Comparison of ENCODE assay signal across 8 mouse cellular contexts in the genomic region with DNA sequence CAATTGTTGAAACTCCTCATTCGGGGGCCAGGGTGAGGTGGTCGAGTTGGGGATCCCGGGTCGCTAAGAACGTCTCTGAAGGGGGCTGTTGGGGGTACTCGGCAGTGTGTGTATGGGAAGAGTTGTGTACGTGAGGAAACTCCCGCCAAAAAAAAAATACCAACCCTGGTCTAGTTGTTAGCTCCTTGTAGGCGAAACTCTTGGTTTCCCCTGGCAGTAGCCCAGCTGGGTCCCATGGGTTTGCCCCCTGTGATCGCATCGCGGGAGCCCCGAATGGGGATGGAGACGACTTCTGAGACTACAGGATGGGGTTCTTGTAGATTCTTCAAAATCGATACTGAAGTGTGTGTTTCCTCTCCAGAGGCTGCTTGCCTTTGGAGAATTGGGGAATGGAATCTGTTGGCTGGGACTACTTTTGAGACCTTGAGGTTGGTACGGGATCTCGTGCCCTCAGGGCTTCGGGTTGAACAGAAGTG. TPM values are rescaled to one million over a fixed set of nuclear protein-coding genes. Genes with fewer than 3 reads are reported as not detected.
A peak's percentile ranks its signal among the peaks of the same experiment; 100 is the strongest.
DNase-seq lines count a peak whose midpoint lies in the region; ATAC-seq and TF ChIP-seq lines count a peak whose summit lies in the region.

No protein-coding gene starts in this region.

- H3K4me3 ChIP-seq in heart, postnatal 0 days (ENCODE audit: low read depth, low read length), result peak overlapping the region; percentile 95
- peak overlapping the region; percentile 84 for H3K4me3 ChIP-seq in E14TG2a.4 (replicated peaks; ENCODE audit: low read length)
- H3K4me3 ChIP-seq in embryonic facial prominence, embryonic 13.5 days, result peak overlapping the region; percentile 76
- peak overlapping the region; percentile 94 for H3K4me3 ChIP-seq in limb, embryonic 12.5 days (replicated peaks)
- peak overlapping the region; percentile 66 for H3K4me3 ChIP-seq in small intestine, adult 2 months (ENCODE audit: low read depth, low read length)

- no peak for TF ChIP-seq EP300 in heart, postnatal 0 days (IDR thresholded peaks at IDR 0.05; ENCODE audit: low read depth)

- intact Hi-C loops in heart, postnatal 10 days (cut with DNase I), result no loop called here

- peaks cover 15% of the 10 kb centered on the region for H3K36me3 ChIP-seq in heart, postnatal 0 days (replicated peaks; ENCODE audit: control insufficient read depth, insufficient read depth, low read length)
- H3K36me3 ChIP-seq in E14TG2a.4 (ENCODE audit: insufficient read depth, low read length), result peaks cover 59% of the 10 kb centered on the region
- H3K36me3 ChIP-seq in embryonic facial prominence, embryonic 13.5 days, result peaks cover 18% of the 10 kb centered on the region
- H3K36me3 ChIP-seq in limb, embryonic 12.5 days, result peaks cover 18% of the 10 kb centered on the region
- H3K36me3 ChIP-seq in small intestine, adult 2 months (ENCODE audit: control insufficient read depth, insufficient read depth, low read length), result peaks cover 9% of the 10 kb centered on the region

- TF ChIP-seq POLR2A in small intestine, adult 2 months (IDR thresholded peaks at IDR 0.05; ENCODE audit: low read depth, low read length), result no peak

- ATAC-seq in heart, postnatal 0 days (ENCODE audit: insufficient read depth, low read depth), result no peak
- ATAC-seq in embryonic facial prominence, embryonic 13.5 days (ENCODE audit: insufficient number of reproducible peaks, insufficient read depth, low FRiP score, low TSS enrichment, low read depth), result no peak
- ATAC-seq in limb, embryonic 12.5 days (ENCODE audit: insufficient number of reproducible peaks, insufficient read depth, low FRiP score, low TSS enrichment, low read depth), result no peak

- H3K9me3 ChIP-seq in heart, postnatal 0 days (replicated peaks; ENCODE audit: control insufficient read depth, low read length), result no peaks in the 10 kb centered on the region
- no peaks in the 10 kb centered on the region for H3K9me3 ChIP-seq in E14TG2a.4 (ENCODE audit: low read length)
- no peaks in the 10 kb centered on the region for H3K9me3 ChIP-seq in embryonic facial prominence, embryonic 13.5 days
- H3K9me3 ChIP-seq in limb, embryonic 12.5 days, result no peaks in the 10 kb centered on the region

- H3K4me2 ChIP-seq in heart, postnatal 0 days (ENCODE audit: low read depth, low read length), result peak overlapping the region; percentile 75
- H3K4me2 ChIP-seq in embryonic facial prominence, embryonic 13.5 days, result peak overlapping the region; percentile 97
- peak overlapping the region; percentile 95 for H3K4me2 ChIP-seq in limb, embryonic 12.5 days

- no peak for TF ChIP-seq CTCF in heart, postnatal 0 days (IDR thresholded peaks at IDR 0.05; ENCODE audit: low read depth)
- TF ChIP-seq CTCF in E14TG2a.4 (conservative IDR thresholded peaks at IDR 0.05; ENCODE audit: low read length), result no peak
- no peak for TF ChIP-seq CTCF in small intestine, adult 2 months (IDR thresholded peaks at IDR 0.05; ENCODE audit: extremely low read depth, insufficient read length, insufficient replicate concordance, low read depth, low read length)

- H3K27me3 ChIP-seq in heart, postnatal 0 days (ENCODE audit: control insufficient read depth, insufficient read depth, low read length), result no peaks in the 10 kb centered on the region
- H3K27me3 ChIP-seq in E14TG2a.4 (ENCODE audit: insufficient read depth, low read length), result no peaks in the 10 kb centered on the region
- H3K27me3 ChIP-seq in embryonic facial prominence, embryonic 13.5 days, result no peaks in the 10 kb centered on the region
- no peaks in the 10 kb centered on the region for H3K27me3 ChIP-seq in limb, embryonic 12.5 days
- H3K27me3 ChIP-seq in small intestine, adult 2 months (ENCODE audit: control insufficient read depth, insufficient read depth, low read length), result no peaks in the 10 kb centered on the region

- 2% methylated on average over 18 of the region's 18 CpGs for WGBS in heart, postnatal 0 days
- WGBS in embryonic facial prominence, embryonic 13.5 days, result 1% methylated on average over 18 of the region's 18 CpGs
- 2% methylated on average over 18 of the region's 18 CpGs for WGBS in limb, embryonic 12.5 days
- WGBS in small intestine, adult 2 months, result 1% methylated on average over 18 of the region's 18 CpGs

- peak overlapping the region; percentile 100 for H3K9ac ChIP-seq in heart, postnatal 0 days (replicated peaks; ENCODE audit: low read depth, low read length)
- H3K9ac ChIP-seq in embryonic facial prominence, embryonic 13.5 days, result peak overlapping the region; percentile 99
- peak overlapping the region; percentile 99 for H3K9ac ChIP-seq in limb, embryonic 12.5 days (replicated peaks)

- H3K4me1 ChIP-seq in heart, postnatal 0 days (ENCODE audit: control insufficient read depth, insufficient read depth), result peaks cover 18% of the 10 kb centered on the region
- H3K4me1 ChIP-seq in E14TG2a.4 (replicated peaks; ENCODE audit: low read depth, low read length), result peaks cover 73% of the 10 kb centered on the region
- H3K4me1 ChIP-seq in embryonic facial prominence, embryonic 13.5 days, result peaks cover 25% of the 10 kb centered on the region
- H3K4me1 ChIP-seq in limb, embryonic 12.5 days (replicated peaks), result peaks cover 27% of the 10 kb centered on the region
- peaks cover 15% of the 10 kb centered on the region for H3K4me1 ChIP-seq in small intestine, adult 2 months (ENCODE audit: control insufficient read depth, insufficient read depth, insufficient read length, low read length)

- no peak for DNase-seq in heart, postnatal 0 days (ENCODE audit: low spot score)
- DNase-seq in heart, postnatal 10 days, result no peak
- no peak for DNase-seq in adrenal gland, postnatal 10 days
- no peak for DNase-seq in layer of hippocampus, postnatal 25 days (ENCODE audit: extremely low spot score in 1 of 2, low spot score in 1 of 2)

- H3K27ac ChIP-seq in heart, postnatal 0 days (ENCODE audit: low read depth), result no peak overlapping the region
- H3K27ac ChIP-seq in embryonic facial prominence, embryonic 13.5 days, result peak overlapping the region; percentile 80; the same call in 1 of the 2 replicates
- H3K27ac ChIP-seq in limb, embryonic 12.5 days, result peak overlapping the region; percentile 97
- peak overlapping the region; percentile 3; the same call in 1 of the 2 replicates for H3K27ac ChIP-seq in small intestine, adult 2 months (ENCODE audit: insufficient read depth, low read depth, low read length)

RNA-seq across cellular contexts. Expression of a gene that starts 1.2 kb away (rescaled TPM):
- 4.6 and 27.8 TPM in 2 replicates for total RNA-seq in heart, postnatal 0 days (2014; rRNA removed; ENCODE audit: low replicate concordance)
- 2.7 and 3.4 TPM in 2 replicates for polyA plus RNA-seq in heart, postnatal 0 days (2015; fragmentation: Nextera tagmentation; extraction: Ambion mirVana)
- total RNA-seq in heart, postnatal 10 days (2021), result 10 to 100 TPM; 15.2 to 22.3 TPM
- 12.0 and 14.0 TPM in 2 replicates for polyA plus RNA-seq in embryonic facial prominence, embryonic 13.5 days (2015; fragmentation: Nextera tagmentation; extraction: Ambion mirVana)
- 12.7 and 13.0 TPM in 2 replicates for polyA plus RNA-seq in limb, embryonic 12.5 days (2016; fragmentation: Nextera tagmentation; extraction: Ambion mirVana)
- 39.3 and 109 TPM in 2 replicates for polyA plus RNA-seq in small intestine, adult 2 months (2012; rRNA removed)
- 10 to 100 TPM; 56.2 to 62.8 TPM for total RNA-seq in adrenal gland, postnatal 10 days (2021)
- 10 to 100 TPM; 36.2 to 50.0 TPM for total RNA-seq in layer of hippocampus, postnatal 25 days (2021)

RNA-seq across cellular contexts. Expression of a gene that starts 32.9 kb away (rescaled TPM):
- 0.65 and 3.8 TPM in 2 replicates for total RNA-seq in heart, postnatal 0 days (2014; rRNA removed; ENCODE audit: low replicate concordance)
- polyA plus RNA-seq in heart, postnatal 0 days (2015; fragmentation: Nextera tagmentation; extraction: Ambion mirVana), result 0.78 and 1.1 TPM in 2 replicates
- total RNA-seq in heart, postnatal 10 days (2021), result 1 to 10 TPM in 1 of 2 experiments, under 1 TPM in 1; 0.45 to 1.1 TPM
- polyA plus RNA-seq in embryonic facial prominence, embryonic 13.5 days (2015; fragmentation: Nextera tagmentation; extraction: Ambion mirVana), result 47.3 and 51.5 TPM in 2 replicates
- polyA plus RNA-seq in limb, embryonic 12.5 days (2016; fragmentation: Nextera tagmentation; extraction: Ambion mirVana), result 13.5 and 15.6 TPM in 2 replicates
- 108 and 266 TPM in 2 replicates for polyA plus RNA-seq in small intestine, adult 2 months (2012; rRNA removed)
- 10 to 100 TPM; 34.6 to 35.5 TPM for total RNA-seq in adrenal gland, postnatal 10 days (2021)
- 1 to 10 TPM in 1 of 2 experiments, under 1 TPM in 1; 0.45 to 1.3 TPM for total RNA-seq in layer of hippocampus, postnatal 25 days (2021)

RNA-seq across cellular contexts. Expression of a gene that starts 56.2 kb away (rescaled TPM):
- total RNA-seq in heart, postnatal 0 days (2014; rRNA removed; ENCODE audit: low replicate concordance), result not detected in 2 replicates
- 0.03 and 0.04 TPM in 2 replicates for polyA plus RNA-seq in heart, postnatal 0 days (2015; fragmentation: Nextera tagmentation; extraction: Ambion mirVana)
- not detected for total RNA-seq in heart, postnatal 10 days (2021)
- polyA plus RNA-seq in embryonic facial prominence, embryonic 13.5 days (2015; fragmentation: Nextera tagmentation; extraction: Ambion mirVana), result 0.26 and 0.98 TPM in 2 replicates
- polyA plus RNA-seq in limb, embryonic 12.5 days (2016; fragmentation: Nextera tagmentation; extraction: Ambion mirVana), result not detected in 2 replicates
- polyA plus RNA-seq in small intestine, adult 2 months (2012; rRNA removed), result 0.46 and 0.77 TPM in 2 replicates
- not detected for total RNA-seq in adrenal gland, postnatal 10 days (2021)
- under 1 TPM; 0.42 to 0.66 TPM for total RNA-seq in layer of hippocampus, postnatal 25 days (2021)
